Mouse (Mus musculus) CD4-positive naive resting alpha-beta T cell, adult 57 days (primary cell): ENCODE measurements around the gene Zc3h7a. TPM values are rescaled to one million over a fixed set of nuclear protein-coding genes. Genes with fewer than 3 reads are reported as not detected.

Source experiments
- total RNA-seq: library from RNA; stranded (reverse); gene quantifications from one replicate; pipeline ENCODE4 v1.2.4, GENCODE M21; 2023

Gene Zc3h7a
- 316 TPM for total RNA-seq

DNA sequence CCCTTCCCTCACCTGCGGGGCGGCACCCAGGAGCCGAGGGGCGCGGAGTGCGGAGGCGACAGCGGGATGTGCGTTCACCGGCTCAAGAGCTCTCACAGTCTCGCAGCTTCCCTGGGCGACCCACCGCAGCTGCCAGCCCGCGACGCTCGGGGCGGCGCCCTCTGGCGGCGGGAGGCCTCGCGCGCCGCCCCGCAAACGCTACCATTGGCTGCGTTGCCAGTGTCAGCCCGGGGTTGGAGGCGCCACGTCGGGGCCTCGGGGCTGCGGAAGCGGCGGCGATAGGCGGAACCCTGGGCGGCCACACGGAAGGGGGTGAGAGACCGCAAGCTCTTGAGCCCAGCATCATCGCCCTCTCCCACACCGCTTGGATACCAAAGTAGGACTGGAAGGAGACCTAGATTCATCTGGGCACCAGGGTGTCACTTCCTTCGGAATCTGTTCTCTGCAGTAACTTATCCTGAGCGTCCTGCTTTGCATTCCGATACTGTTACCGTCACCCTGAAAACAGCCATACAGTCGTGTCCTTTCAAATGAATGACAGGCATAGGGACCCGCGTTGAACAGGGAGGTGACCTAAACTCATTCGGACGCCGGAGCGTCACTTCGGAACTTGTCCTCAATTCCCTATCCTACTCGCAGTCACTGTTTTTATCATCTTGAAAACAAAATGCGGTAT is at the start of gene Zc3h7a:
TSS of gene Zc3h7a (minus strand) at position 186 of the 676 bp plus-strand sequence.

GRCm38 (mm10) chr16:11202571-11203554 is 26.7 kb upstream of the Zc3h7a start, which contains the start of gene Rsl1d1:
TSS of gene Rsl1d1 (minus strand) at chr16:11203331.

GRCm38 (mm10) chr16:11134348-11135344 is 41.5 kb downstream of the Zc3h7a start, which contains the start of gene Txndc11:
TSS of gene Txndc11 (minus strand) at chr16:11134650.

Other genes with a start within 250 kb of the Zc3h7a start
- 17.0 TPM for gene Snn, start 115.4 kb downstream of the Zc3h7a start, total RNA-seq
- 13.4 TPM for gene Litaf, start 110.2 kb downstream of the Zc3h7a start, total RNA-seq
- gene Txndc11, start 41.7 kb downstream of the Zc3h7a start, total RNA-seq: 51.0 TPM
- 125 TPM for gene Rsl1d1, start 26.9 kb upstream of the Zc3h7a start, total RNA-seq
- gene Gspt1, start 77.9 kb upstream of the Zc3h7a start, total RNA-seq: 88.9 TPM
- gene Tnfrsf17, start 137.4 kb upstream of the Zc3h7a start, total RNA-seq: not detected
- gene Snx29, start 146.5 kb upstream of the Zc3h7a start, total RNA-seq: 44.5 TPM